Mouse (Mus musculus): ENCODE results near the gene Pax2. TPM values are rescaled to one million over a fixed set of nuclear protein-coding genes. Genes with fewer than 3 reads are reported as not detected.

The Pax2 gene
- total RNA-seq, 2 experiments from 2014 or later: not detected

DNA sequence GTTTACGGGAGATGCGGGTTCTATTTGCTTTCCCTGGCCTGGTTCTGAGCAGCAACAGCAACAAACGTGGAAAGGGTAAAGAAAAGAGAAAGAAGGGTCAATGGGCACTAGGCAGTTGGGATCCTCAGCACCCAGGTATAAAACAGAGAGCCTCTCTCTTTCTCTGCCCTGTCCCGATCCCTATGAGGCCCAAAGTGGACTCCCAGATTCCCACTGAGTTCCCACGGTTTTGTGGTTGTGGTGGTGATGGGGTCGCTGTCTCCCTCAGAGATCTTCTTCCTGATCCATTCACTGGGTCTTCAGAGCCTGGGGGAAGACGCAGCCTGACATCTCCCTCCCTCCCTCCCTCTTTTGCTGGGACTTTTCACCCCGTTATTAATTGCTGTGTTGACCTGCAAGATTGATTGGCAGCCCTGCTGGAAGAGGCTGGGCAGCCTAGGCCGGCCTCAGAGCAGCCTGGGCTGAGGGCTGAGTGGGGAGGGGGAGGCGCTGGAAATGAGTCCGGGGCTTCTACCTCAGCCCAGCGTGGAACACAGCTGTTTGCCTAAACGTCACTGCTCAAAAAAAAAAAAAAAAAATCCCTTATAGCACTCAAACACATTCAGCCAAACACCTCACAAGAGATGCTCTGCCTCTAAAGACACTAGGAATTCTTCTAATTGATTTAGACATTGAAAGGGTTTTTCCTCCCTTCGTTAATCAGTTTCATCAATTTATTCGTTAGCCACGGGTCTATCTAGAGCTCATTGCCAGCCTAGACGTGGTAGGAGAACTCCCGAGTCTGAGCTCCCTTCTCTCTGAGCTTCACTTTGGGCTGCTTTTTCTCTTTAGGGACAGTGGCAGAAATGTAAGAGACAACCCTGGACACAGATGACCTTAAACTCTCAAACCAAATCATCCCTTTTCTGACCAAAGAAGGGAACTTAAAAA, 6.5 kb upstream of the Pax2 start:
- DNase-seq: no peak

DNA sequence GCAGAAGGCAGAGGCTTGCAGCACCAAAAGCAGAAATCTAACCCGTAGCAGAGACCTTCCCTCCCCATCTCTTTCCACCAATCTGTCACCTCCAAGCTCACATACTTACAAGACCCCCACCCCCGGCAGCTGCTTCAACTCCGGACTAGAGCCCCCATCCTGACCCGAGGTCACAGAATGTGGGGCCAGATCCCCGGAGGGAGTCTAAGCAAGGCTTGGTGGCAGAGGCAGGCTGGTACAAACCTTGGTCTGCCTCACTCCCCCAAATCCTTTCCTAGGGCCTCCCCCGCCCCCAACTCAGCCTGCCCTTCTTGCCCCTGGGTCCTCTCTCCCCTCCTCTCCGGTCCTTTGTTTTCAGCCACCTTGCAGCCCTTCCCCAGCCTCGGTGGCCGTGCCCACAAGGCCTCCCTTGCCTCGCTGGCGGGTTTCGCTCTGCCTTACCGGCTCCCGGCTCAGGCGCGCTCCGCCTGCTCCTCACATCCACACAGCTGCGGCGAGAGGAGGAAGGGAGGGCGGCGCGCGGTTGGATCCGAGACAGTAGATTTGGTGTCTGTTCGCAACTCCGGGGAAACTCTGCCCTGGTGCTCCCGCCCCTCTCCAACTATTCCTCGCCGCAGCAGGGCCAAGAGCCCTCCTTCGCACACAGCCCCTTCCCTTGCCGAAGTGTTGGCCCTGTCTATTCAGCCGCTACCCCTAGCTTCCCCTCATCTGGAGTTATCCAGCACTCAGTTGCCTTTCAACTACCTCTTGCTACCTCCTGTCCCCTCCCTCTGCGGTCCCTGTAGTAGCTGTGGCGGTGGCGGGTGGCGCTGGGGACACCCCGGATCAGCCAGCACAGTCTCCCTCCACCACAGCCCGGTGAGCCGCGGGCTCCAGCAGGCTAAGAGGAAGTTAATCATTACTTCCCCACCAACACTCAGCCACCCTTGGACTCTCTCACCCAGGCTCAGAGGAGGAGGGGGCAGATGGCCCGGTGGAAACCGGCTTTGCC, 5.5 kb upstream of the Pax2 start:
- DNase-seq: peak; percentile 17

DNA sequence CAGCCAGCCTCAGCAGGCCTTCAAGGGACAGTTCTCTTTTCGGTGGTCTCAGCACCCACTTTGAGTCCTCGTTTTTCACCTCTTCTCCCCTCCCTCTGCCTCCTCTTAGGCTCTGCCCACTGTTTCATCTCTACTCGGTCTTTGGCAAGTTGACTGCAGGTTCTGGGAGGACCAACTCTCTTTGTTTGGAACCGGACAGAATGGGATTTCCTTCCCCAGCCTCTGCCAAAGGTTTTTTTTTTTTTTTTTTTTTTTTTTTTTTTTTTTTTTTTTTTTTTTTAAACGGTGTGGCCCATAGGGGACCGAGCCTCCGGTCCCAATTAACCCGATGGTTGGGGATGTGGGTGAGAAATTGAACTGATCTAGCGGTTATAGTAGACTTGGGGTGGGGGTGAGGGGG, 4.8 kb upstream of the Pax2 start:
- no peak for DNase-seq

DNA sequence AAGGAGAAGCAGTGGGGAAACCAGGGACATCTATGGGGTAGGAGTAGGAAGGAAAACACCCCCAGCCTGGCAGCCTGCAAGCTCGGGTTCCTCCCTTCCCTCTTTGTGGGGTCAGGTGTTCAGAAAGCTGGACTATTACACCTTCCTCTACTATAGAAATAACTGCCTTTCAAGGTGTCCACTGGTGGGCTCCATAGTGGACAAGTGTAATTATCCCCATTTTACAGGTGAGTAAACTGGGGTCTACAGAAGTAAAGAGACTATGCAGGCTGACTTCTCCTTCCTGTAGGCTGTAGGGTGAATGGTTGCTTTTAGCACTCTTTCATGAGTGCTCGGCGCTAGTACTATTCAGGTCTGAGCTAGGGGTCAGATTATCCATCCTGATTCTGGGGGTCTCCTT, 4.3 kb upstream of the Pax2 start:
- no peak for DNase-seq

DNA sequence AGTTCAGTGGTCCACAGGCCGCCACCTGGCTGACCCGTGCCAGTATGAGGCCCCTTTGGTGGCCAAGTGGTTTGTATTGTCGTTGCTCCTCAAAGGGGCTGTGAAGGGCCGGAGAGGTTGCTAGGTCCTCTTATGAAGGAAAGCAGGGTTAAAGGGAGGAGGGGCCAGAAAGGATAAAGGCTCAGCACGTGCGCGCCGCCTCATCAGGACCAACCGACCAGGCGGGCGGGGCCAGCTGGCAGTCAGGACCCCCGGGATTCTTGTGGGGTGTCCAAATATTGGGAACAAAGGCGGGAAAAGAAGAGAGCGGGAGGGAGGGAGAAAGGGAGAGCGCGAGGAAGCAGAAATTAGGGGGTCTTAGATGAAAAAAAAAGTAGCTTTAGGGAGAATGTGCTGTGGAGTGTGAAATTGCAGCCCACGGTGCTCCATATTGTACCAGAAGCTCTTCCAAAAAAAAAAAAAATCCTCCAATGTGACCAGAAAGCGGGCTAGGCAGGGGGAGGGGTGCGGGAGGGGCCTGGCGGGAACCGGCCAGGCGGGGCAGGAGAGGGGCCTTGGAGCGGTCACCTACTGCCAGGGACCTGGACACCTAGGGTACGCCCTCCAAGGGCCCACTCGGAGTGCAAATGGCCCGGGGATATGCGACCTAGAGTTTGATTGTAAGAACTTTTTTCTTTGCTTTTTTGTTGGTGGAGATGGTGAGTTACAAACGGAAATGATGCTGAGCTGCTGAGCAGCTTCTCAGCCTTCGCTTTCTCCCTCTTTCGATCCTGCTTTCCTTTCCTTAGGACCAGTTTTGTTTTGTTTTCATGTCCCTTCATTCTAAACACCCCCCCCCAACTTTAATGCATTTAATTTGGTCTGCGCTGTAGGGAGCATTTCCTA, 3.5 kb upstream of the Pax2 start:
- no peak for DNase-seq

DNA sequence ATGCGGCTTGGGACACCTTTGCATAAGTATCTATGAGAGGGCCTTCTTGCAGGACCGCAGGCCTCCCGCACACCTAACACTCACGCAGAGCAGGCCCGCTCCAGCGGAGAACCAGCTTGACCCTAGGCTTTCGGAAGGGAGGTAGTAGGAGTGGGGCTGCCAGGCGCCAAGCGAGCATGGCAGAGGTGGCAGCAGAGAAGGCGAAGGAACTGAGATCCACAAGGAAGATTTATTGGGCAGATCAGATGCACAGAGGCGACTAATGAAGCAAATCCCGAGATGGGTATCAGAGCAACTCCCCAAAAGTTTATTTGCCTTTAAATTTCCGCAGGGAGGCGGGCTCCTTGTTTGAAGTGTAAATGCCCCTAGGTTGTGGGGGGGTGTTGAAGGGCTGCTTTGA, 2.5 kb upstream of the Pax2 start:
- DNase-seq: no peak

DNA sequence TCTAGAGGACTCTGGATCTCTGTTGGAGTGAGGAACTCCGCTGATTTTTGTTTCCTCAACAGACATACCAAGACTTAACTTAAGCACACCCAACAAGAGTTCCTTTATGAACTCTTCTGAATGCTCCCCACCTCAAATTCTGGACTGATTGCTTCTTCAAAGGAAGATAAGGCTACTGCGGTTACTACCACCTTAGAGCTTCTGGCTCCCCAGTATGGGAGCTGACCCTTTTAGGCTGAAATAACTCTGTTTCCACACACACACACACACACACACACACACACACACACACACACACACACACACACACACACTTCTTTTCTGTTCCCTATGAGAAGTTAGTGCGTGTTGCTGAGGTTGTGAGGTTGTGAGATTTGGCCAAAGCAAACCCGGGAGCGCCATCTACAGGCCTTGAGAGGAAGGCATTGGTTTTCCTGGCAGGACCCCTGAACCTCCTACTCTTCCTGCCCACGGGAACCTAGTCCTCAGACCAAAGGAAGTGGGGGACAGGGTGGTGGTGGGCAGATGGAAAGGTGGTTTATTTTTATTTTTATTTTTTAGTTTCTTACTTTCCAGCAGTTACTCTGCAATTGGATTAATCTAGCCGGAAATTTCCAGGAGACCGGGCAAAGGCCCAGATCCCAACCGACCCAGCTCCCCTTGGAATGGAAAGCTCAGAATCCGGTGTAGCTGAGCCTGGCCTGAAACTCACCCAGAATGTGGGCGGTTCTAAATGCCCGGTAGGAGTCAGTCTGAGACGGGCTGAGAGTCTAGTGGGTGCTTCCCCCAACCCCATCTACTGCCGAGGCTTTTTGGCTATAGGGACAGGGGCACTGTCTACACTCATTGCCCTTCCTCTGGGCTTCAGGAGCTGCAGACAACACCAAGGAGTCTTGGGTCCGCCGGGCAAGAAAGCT, 1.1 kb upstream of the Pax2 start:
- peak; percentile 74 for DNase-seq

DNA sequence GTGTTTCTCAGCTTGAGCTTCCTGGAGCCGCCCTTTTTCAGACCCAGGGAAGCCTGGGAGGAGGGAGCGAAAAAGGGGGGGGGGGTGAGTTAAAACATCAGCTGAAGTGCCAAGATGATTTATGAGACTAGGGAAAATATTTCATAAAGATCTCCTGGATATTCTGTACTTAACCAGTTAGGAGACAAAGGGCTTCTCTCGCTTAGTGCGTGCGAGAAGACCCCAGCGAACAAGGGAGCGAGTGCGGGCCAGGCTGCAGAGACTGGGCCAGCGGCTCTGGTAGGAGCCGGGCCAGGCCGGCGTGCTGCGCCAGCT, 510 bp upstream of the Pax2 start:
- DNase-seq: no peak

DNA sequence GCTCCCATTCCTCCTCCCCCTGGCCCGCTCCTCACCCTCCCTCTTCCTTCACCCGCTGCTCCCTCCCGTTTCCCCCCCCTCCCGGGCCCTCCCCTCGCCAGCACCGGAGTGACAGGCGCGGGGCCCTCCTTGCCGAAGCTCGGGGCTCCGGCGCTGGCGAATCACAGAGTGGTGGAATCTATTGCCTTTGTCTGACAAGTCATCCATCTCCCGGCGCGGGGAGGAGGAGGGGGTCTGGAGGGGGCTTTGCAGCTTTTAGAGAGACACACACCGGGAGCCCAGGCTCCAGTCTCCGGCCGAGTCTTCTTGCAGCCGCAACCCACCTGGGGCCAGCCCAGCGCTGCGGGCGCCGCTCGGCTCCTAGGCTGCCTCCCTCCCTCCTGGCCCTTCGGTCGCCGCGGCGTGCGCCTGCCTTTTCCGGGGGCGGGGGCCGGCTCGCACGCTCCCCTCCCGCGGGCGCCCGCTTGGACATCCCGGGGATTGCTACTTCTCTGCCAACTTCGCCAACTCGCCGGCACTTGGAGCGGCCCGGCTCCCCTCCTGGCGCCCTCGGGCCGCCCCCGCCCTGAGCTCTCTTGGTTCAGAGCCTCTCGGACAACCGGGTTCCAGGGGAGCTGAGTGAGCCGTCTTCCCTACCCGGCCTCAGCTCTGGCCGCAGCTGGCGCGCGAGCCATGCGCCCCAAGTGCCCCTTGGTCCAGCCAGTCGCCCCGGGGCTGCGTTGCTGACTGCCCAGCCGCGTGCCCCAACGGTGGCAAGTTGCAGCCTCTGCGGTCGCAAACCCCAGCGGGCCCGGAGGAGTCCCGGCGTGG, 781 bp downstream of the Pax2 start:
- DNase-seq: no peak

DNA sequence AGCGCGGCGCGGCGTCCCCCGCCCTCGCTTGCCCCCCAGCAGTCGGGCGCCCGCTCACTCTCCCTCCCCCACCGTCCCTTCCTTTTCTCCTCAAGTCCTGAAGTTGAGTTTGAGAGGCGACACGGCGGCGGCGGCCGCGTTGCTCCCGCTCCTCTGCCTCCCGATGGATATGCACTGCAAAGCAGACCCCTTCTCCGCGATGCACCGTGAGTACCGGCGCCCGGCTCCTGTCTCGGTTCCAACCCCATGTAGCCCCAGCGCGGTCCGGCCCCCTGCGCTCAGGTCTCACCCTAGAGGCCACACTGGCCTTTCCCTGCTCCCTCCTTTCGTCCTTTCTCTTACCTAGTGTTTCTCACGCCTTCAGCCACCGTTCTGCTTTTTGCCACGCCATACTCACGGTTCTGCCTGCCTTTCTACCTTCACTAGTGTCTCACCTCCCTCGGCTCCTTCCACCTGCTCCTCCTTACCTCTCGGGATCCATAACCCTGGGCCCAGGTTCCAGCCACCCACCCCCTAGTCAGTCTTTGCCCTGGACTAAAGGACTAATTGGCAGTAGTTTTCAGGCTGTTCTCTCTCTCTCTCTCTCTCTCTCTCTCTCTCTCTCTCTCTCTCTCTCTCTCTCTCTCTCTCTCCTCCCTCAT, 1.5 kb downstream of the Pax2 start:
- DNase-seq: no peak

DNA sequence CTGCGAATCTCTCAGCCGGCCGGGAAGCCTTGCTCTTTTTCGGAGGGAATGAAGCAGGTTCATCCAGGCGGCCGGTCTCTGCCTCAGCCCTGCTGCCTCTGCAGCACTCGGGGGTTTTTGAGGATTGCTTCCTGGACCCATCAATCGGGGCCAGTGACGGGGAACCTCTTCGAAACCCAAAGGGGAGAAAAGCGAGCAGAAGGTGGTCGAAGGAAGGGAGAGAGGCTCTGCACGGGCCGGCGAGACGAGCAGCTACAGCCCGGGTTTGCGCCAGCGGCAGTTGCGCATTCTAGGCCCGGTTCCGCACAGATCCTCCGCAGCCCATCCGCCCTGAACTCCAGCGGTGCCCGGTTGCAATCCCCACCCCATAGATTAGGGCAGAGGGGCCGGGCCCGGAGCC, 3.0 kb downstream of the Pax2 start:
- DNase-seq: no peak

DNA sequence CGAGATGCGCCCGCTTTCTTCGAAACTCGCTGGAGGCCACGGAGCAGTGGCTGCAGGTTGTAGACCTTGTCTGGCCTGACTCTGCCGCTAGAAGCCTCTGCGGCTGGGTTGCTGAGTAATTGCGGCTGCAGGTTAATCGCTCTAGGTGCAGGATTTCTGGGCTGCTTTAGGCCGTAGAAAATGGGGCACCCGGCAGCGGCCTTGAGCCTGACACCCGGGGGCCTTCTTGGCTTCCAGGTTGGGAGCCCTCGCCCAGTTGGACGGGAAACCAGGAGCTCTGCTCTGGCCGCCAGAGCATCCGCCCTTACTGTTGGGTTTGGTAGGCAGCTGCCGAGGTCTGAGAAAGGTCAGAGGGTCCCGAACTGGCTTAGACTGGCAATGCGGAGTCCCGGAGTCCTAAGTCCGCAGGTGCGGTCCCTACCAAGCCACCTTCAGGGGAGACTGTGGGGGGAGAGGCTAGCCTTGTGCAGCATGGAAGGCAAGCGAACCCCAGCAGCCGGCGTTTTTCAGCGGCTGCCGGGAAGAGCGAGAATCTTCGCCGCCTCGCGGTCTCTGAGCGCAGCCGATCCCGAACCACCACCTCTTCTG, 3.8 kb downstream of the Pax2 start:
- no peak for DNase-seq

DNA sequence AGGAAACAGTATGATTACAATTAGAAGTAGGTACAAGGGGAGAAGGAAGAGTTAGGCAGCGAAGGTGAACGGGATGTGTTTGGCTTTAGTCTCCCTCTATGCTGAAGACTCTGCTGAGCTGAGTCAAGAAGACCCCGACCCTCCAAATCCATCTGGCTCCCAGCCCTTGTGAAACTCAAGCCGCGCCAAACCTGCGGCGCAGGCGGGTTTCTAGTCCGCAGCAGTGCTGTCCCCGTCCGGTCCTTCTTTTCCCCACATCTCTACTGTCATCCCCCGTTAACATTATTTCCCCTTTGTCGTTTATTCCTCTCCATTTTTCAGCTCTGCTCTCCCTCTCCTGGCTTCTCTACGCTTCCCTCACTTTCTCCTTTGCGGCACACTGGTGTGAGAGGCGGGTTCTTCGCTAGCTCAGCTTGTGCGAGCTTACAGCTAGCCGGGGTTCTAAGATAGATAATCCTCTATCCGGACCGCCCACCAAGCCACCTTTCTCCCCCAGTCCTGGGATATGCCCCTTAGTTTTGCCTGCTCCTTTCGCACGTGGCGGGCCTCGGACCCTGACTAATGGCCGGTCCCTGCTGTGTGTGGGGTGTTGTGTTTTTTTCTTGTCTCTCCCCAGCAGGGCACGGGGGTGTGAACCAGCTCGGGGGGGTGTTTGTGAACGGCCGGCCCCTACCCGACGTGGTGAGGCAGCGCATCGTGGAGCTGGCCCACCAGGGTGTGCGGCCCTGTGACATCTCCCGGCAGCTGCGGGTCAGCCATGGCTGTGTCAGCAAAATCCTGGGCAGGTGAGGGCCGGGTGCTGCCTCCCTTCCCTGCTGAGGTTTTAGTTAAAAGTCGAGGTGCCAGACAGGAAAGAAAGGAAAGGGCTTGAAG, 4.7 kb downstream of the Pax2 start:
- no peak for DNase-seq

DNA sequence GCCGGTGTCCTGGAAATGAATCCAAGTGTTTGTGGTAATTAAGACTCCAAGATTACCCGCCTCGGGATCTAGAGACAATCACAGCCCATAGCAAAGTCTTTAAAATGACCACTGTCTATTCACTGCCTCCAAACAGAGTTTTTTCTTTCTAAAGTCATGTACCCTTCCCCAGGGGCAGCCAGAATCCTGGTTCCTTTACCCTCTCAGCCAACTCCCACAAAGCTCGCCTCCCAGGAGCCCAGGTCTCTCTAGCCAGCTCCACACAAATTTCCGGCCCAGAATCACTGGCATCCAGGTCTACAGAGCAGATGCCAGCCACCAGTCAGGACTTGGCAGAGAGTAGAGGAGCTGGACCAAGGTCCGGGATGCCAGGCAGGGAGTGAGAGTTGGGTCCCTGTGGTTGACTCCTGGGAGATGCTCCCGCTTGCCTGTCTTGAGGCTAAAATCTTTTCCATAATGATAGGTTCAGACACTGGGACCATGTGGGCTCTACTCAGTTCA, 6.3 kb downstream of the Pax2 start:
- DNase-seq: no peak

DNA sequence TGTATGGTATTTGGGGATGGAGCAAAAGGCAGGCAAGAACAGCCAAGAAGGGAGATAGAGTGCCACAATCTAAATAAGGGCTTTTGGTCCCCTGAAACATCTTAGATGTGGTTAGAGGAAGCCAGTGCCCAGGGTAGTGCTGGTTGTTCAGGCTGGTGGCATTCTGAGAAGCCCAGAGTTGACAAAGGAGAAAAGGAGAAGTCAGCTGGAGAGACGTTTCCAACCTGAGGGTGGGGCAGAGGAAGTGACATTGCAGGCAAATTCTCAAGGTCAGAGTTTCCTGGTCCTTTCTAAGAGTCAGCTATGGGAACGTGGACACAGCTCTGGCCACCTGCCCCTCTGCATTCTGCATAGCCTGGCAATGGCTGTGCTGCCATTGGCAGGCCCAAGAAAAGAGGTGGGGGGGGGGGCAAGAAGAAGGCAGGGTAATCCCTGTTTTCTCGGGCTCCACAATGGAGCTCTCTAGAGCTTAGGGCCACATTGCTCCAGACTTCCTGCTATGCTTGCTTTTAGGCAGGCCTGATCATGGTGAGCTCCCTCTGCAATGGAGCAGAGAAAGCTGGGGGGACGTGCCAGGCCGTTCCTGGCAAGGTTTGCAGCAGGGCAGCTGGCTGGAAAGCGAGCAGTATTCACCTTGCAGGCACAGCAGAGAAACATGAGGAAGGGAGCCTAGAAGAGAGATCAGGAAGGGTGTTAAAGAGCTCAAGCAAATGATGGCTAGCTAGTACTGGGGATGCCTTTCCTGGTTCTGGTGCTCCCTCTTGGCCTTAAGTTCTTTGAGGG, 14.6 kb downstream of the Pax2 start:
- DNase-seq: no peak

DNA sequence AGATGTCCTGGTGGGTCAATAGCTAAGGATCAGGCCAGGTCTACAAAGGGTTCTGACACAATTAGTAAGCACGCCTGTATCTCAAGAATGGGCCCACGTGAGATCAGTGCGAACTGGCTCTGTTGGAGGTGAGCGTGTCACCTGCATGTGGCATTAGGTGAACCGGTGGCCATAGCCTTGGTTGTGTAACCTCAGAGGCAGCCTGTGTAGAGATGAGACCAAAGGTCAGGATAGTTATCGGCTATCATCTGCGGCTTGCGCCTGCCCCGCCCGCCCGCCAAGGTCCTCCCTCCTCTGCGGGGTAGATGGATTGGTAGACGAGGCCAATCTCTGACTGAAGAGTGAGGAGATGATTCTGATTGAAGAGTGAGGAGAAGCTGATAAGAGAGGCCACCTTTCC, 15.7 kb downstream of the Pax2 start:
- no peak for DNase-seq

DNA sequence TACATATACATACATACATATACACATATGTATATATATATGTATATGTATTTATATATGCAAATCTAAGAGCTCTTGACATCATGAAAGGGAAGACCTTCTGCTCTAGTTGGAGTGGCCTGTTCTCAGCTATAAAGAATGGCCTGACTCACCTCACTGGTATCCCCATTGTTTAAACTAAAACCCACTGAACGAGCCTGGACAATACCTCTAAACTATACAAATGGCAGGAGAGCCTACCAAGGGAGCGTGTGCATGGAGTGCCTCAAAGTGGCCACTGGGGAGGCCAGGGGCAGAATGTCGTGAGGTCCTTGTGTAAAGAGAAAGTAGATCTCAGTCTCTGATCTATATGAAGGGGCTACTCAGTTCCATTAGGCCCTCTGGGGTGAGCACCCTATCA, 26.1 kb downstream of the Pax2 start:
- no peak for DNase-seq

DNA sequence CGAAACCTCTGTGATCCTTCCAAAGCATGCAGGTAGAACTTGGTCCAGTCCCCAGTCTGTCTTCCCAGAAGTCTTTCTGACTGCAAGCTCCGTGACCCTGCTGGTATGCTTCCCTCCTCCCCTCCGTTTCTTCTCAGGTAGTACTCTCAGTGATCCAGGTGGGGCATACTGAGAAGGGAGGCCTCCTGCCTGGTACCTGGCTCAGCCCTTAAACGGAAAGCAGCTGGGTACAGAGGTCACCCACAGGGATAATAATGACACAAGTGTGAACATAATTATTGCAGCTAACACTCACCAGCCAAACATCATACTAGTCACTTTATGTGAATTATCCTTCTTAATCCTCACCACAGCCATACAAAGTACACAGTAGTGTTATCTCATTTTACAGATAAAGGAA, 28.5 kb downstream of the Pax2 start:
- DNase-seq: no peak

Data from heart, postnatal 4 days (tissue).